17 mouse cellular contexts compared by ENCODE assay signal in genomic region chr14:54932645-54933150, GRCm38 (mm10). TPM values are rescaled to one million over a fixed set of nuclear protein-coding genes. Genes with fewer than 3 reads are reported as not detected.
DNase-seq lines count a peak whose midpoint lies in the region; ATAC-seq lines count a peak whose summit lies in the region.
"Had no signal": no experiment of that assay in that cellular context is flagged by ENCODE, and none has a peak within 500 bp of the region (broad histone marks: within the 10 kb centered on the region; RNA-seq: fewer than 3 reads in every experiment).

Il25 (plus strand) TSS chr14:54932695.

- H3K9me3 ChIP-seq in lung, embryonic 15.5 days, result no peaks in the 10 kb centered on the region
- H3K9me3 ChIP-seq in embryonic facial prominence, embryonic 14.5 days (ENCODE audit: control insufficient read depth, low read length), result no peaks in the 10 kb centered on the region
- H3K9me3 ChIP-seq in limb, embryonic 13.5 days, result no peaks in the 10 kb centered on the region

- H3K9ac ChIP-seq in lung, embryonic 15.5 days, result no peak within 1 kb of the TSS
- H3K9ac ChIP-seq in embryonic facial prominence, embryonic 14.5 days (ENCODE audit: low read depth, low read length), result no peak within 1 kb of the TSS; the same call in 1 of the 2 replicates
- 0 out of 2 replicates have a peak within 1 kb of the TSS, but pooled peaks have one; percentile 21 for H3K9ac ChIP-seq in limb, embryonic 13.5 days

- H3K4me1 ChIP-seq in lung, embryonic 15.5 days, result 0 out of 2 replicates have a peak, but pooled peaks cover 5% of the 10 kb centered on the region
- peaks cover 22% of the 10 kb centered on the region for H3K4me1 ChIP-seq in embryonic facial prominence, embryonic 14.5 days (ENCODE audit: control insufficient read depth, insufficient read depth, low read length)
- peaks cover 42% of the 10 kb centered on the region for H3K4me1 ChIP-seq in limb, embryonic 13.5 days

- no peaks in the 10 kb centered on the region for H3K36me3 ChIP-seq in lung, embryonic 15.5 days
- no peaks in the 10 kb centered on the region for H3K36me3 ChIP-seq in embryonic facial prominence, embryonic 14.5 days (ENCODE audit: control insufficient read depth, insufficient read depth, low read length)
- no peaks in the 10 kb centered on the region for H3K36me3 ChIP-seq in limb, embryonic 13.5 days

- 22% methylated on average over 6 of the region's 6 CpGs for WGBS in lung, embryonic 15.5 days
- WGBS in embryonic facial prominence, embryonic 14.5 days, result 21% methylated on average over 5 of the region's 6 CpGs
- WGBS in limb, embryonic 13.5 days, result 18% methylated on average over 6 of the region's 6 CpGs

- no peak for DNase-seq in lung, postnatal 4 days
- peak; percentile 22 for DNase-seq in Muller cell, postnatal 12 days (ENCODE audit: inconsistent ontology term)
- peak; percentile 86 for DNase-seq in embryonic facial prominence, embryonic 14.5 days (ENCODE audit: low spot score)
- no peak for DNase-seq in left cerebral cortex, postnatal 10 days (ENCODE audit: extremely low spot score in 1 of 2, low spot score in 2 of 2)
- no peak for DNase-seq in testis, postnatal 14 days (ENCODE audit: low spot score)
- DNase-seq in left cerebral cortex, postnatal 14 days (ENCODE audit: low spot score in 2 of 2), result no peak
- DNase-seq: cerebellum, postnatal 14 days; heart, adult 18-20 months; heart, postnatal 36 days; kidney, postnatal 14 days; layer of hippocampus, postnatal 36 days; lung, adult 2 months; spleen, adult 18-20 months had no signal

- intact Hi-C loops in left cerebral cortex, postnatal 10 days (cut with DNase I), result no loop called here
- intact Hi-C loops in left cerebral cortex, postnatal 14 days (cut with DNase I), result no loop called here

- H3K4me2 ChIP-seq in lung, embryonic 15.5 days, result no peak within 1 kb of the TSS
- H3K4me2 ChIP-seq in embryonic facial prominence, embryonic 14.5 days (ENCODE audit: low read depth, low read length), result no peak within 1 kb of the TSS
- H3K4me2 ChIP-seq in limb, embryonic 13.5 days (replicated peaks), result peak within 1 kb of the TSS; percentile 41

- H3K4me3 ChIP-seq in lung, embryonic 15.5 days, result no peak within 1 kb of the TSS
- H3K4me3 ChIP-seq in embryonic facial prominence, embryonic 14.5 days (ENCODE audit: low read depth, low read length), result no peak within 1 kb of the TSS
- H3K4me3 ChIP-seq in limb, embryonic 13.5 days, result no peak within 1 kb of the TSS

- ATAC-seq in lung, embryonic 15.5 days (ENCODE audit: borderline replicate concordance, extremely low read depth, low FRiP score, low TSS enrichment), result 0 out of 2 replicates have a peak, but pooled peaks have one; percentile 36
- peak; percentile 47 for ATAC-seq in embryonic facial prominence, embryonic 14.5 days (ENCODE audit: low read depth)
- peak; percentile 51 for ATAC-seq in limb, embryonic 13.5 days (ENCODE audit: low FRiP score, low read depth)

- H3K27ac ChIP-seq in lung, embryonic 15.5 days, result no peak within 1 kb of the TSS
- no peak within 1 kb of the TSS for H3K27ac ChIP-seq in embryonic facial prominence, embryonic 14.5 days (replicated peaks; ENCODE audit: low read depth, low read length)
- H3K27ac ChIP-seq in limb, embryonic 13.5 days, result no peak within 1 kb of the TSS

- H3K27me3 ChIP-seq in lung, embryonic 15.5 days, result 0 out of 2 replicates have a peak, but pooled peaks cover 7% of the 10 kb centered on the region
- H3K27me3 ChIP-seq in embryonic facial prominence, embryonic 14.5 days (replicated peaks; ENCODE audit: control insufficient read depth, insufficient read depth, low read length), result no peaks in the 10 kb centered on the region
- H3K27me3 ChIP-seq in limb, embryonic 13.5 days, result no peaks in the 10 kb centered on the region

RNA-seq across cellular contexts. Expression of gene Il25, which starts in this region (rescaled TPM):
- polyA plus RNA-seq in lung, embryonic 15.5 days (2015; fragmentation: Nextera tagmentation; extraction: Ambion mirVana), result 0.19 TPM in 1 of 2 replicates, not detected in the other
- 0.49 and 0.59 TPM in 2 replicates for polyA plus RNA-seq in embryonic facial prominence, embryonic 14.5 days (2014; fragmentation: Nextera tagmentation; extraction: Ambion mirVana)
- 0.24 and 0.27 TPM in 2 replicates for polyA plus RNA-seq in limb, embryonic 13.5 days (2015; fragmentation: Nextera tagmentation; extraction: Ambion mirVana)
- total RNA-seq in left cerebral cortex, postnatal 10 days (2021), result not detected
- total RNA-seq in left cerebral cortex, postnatal 14 days (2021), result not detected
- total RNA-seq: CH12.LX; heart, adult 18-20 months; heart, postnatal 36 days; layer of hippocampus, postnatal 36 days had no signal
- polyA plus RNA-seq: lung, adult 2 months; thymus, postnatal 0 days had no signal

Comparison
In these comparisons a context has a peak if more than half of its experiments do, and no peak if none do; other contexts are left out.
1. Peak in ATAC-seq in lung, embryonic 15.5 days; RNA of the gene not detected or under 1 TPM.
2. Peak in DNase-seq and ATAC-seq in embryonic facial prominence, embryonic 14.5 days; RNA of the gene not detected or under 1 TPM.
3. Peak in ATAC-seq, H3K9ac ChIP-seq and H3K4me2 ChIP-seq in limb, embryonic 13.5 days; RNA of the gene not detected or under 1 TPM.